Mouse (Mus musculus): ENCODE measurements around the gene Cdhr2.

The Cdhr2 gene

DNA sequence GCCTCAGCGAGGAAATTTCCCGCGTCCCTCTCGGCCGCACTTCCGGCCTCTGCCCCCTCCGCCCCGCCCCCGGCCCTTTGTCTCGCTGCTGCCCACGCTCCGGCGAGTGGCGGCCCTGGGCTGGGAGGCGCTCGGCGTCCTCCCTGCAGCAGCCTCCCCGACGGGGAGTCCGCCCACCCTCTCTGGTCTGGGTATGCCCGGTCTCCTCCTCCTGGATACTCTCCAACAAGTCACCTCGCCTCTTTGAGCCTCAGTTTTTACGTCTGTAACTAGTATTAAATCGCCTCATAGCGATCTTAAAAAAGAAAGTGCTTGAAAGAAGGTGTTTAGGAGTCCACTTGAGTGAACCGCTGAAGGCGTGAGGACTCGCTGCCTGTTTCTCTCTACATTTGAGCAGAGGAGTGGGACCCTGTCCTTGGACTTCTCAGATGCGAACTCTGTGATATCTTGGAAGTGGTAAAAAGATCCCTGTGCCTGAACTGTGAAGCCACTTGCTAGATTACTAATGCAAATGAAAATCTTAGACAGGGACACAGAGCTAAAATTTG, 48.7 kb downstream of the Cdhr2 start, which contains the start of gene Gprin1:
Gene Gprin1, minus strand, starts transcription at position 11 of the 548 bp plus-strand sequence.
- DNase-seq (ENCODE audit: low spot score): no peak

DNA sequence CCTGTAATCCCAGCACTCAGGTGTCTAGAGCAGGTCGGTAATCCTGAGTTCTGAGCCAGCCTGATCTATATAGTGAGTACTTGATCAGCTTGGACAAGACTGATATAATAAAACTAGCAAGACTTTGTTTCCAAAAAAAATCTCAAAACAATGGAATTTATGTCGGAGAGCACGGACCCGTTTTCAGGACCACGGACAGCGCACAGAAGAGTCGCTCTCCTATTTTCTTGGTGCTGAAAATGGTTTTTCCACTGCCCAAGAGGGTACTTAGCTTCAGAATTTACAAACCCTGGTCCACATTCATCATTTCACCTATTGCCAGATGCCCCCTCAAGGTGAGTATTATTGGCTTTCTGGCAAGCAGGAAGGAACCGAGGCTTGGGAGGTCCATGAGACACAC, 49.4 kb downstream of the Cdhr2 start:
- peak; percentile 64 for DNase-seq (ENCODE audit: low spot score)

DNA sequence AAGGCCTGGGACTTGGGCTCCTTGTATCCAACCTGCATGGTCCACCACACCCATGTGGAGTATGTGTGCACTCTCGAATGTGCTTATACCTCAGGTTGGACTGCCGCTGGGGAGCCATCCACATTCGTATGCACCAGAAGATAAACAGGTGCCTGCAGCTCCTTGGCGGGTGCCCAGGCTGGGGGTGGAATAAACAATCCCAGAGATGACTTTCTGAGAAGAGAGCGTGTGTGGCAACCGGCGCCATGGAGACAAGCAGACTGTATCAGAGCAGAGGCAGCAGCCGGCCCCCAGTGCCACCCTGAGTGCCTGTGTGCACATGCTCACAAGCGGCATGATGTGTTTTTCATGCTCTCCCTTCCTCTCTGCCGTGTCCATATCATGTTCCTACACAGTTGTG, 51.4 kb downstream of the Cdhr2 start:
- DNase-seq (ENCODE audit: low spot score): no peak

DNA sequence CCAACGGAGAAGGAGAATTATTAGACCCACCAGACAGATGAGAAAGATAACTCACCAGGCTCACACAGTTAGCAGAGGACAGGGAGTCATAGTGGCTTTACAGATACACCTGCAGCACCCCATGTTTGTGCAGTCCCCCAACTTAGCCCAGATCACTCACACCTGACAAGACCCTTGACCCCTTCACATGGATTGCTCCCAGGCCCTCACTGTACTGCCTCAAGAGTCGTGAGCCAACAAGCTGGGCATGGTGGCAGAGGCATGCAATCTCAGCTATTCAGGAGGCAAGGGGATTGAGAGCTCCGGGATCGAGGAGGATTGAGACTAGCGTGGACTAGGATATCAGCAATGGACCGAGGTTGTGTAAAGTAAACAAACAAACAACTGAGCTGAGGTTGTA, 52.5 kb downstream of the Cdhr2 start:
- no peak for DNase-seq (ENCODE audit: low spot score)

DNA sequence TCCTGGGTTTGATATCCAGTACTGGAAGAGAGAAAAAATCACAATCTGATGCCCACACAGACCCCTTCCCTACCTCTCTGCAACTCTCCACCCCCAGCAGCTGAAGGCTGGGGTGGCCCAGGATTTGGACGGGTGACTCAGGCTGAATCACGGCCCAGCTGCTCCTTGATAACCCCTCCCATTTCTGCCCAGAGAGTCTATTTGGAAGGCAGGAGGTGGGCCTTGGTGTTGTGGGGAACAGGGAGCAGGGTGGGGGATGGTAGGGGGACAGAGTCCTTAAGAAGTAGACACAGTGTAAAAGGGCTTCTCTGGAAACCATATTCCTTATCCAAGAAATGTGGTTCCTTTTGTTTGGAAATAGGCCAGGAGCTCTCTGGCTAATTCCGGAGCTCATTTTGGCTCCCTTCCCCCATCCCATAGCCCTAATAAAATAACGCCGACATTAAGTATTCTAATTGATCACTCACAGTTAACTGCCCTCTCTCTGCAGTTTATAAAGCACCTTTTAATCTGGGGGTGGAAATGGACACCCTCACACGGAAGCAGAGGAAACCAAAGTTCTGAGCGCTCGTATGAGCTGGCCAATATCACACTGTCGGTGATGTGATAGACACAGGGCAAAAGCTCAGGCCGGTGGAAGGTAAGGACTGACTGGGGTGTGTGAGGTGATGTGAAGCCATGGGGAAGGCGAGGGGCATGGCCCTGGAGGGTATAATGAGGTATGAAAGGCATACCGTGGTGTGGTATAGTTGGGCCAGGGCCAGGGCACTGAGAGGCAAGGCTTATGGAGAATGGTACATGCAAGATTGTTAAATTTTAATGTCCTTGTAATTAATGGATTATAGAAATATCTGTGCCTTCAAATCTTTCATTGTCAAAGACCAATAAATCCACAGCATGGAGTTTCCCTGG, 53.2 kb downstream of the Cdhr2 start:
- DNase-seq (ENCODE audit: low spot score): no peak

DNA sequence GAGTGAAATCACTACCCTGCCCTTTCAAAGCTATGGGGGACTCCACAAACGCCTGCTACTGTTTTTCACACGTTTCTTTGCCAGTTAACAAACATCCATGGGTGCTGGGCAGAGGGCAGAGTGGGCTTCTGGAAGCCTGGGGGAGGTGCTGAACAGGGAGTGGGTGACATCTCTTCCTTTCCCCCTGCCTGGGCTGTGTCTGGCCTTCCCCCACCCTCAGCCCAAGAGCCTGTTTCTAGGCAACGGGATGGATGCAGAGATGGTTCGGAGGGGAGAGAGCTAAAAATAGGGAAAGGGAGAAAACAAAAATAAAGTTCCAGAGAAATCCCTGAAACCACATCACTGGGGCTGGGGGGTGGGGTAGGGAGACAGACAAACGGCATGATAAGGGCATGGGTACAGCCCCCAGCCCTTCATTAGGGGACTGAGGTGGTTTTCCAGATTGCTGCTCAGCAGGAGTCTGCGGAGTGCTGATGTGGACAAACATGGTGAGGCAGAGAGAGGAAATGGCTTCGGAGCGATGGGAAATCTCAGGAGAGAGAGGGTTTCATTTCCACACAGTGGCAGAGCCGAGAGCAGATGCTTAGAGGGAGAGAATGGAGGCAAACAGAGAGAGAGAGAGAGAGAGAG, 54.1 kb downstream of the Cdhr2 start:
- no peak for DNase-seq (ENCODE audit: low spot score)

DNA sequence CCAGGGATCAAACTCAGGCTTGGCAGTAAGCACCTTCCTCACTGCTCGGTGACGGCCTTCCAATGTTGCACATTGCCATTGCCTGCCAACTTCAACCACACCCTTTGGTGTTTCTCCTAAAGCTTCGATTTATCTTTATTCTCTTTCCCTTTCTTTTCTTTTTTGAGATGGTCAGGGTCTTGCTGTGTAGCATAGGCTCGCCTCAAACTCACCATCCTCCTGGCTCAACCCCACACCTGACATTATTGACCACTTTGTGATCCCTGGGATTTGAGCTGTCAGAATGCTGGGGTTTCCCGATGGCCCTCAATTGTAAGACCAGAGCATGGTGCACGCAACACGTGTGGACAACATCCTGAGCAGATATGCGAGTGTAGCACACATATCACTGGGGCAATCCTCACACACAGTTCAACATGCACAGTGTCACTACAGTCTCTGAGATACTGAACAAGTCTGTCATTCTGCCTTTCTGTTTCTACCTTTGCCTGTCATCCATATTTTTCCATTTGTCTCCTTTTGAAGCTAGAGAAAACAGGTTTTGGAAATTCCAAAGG, 55.0 kb downstream of the Cdhr2 start:
- no peak for DNase-seq (ENCODE audit: low spot score)

DNA sequence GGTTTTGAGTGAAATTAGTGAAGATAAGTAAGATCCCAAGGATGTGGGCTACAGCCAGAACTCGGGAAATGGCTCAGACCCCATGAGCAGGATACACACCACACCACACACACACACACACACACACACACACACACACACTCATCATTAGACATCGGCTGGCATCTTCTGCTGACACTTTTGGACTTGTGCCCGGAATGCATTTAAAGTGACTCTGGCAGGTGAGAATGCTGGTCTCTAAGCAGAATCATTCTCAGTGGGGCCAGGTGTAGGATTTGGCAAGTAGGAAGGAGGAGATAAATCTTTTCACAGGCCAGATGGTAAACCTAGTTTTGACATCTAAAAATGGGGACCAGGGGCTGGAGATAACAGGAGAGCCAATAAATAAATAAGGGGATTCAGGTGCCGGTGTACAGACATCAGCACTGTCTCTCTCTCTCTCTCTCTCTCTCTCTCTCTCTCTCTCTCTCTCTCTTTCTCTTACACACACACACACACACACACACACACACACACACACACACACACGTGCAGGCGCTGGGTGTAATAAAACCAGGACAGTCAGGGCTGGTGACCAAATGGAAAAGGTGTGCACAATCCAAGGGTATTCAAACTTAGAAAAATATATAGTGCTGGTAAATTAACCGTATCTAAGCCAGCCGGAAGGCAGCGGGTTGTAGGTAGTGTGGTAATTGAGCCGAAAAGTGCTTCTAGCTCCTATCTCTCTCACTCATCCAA, 56.0 kb downstream of the Cdhr2 start:
- DNase-seq (ENCODE audit: low spot score): no peak

DNA sequence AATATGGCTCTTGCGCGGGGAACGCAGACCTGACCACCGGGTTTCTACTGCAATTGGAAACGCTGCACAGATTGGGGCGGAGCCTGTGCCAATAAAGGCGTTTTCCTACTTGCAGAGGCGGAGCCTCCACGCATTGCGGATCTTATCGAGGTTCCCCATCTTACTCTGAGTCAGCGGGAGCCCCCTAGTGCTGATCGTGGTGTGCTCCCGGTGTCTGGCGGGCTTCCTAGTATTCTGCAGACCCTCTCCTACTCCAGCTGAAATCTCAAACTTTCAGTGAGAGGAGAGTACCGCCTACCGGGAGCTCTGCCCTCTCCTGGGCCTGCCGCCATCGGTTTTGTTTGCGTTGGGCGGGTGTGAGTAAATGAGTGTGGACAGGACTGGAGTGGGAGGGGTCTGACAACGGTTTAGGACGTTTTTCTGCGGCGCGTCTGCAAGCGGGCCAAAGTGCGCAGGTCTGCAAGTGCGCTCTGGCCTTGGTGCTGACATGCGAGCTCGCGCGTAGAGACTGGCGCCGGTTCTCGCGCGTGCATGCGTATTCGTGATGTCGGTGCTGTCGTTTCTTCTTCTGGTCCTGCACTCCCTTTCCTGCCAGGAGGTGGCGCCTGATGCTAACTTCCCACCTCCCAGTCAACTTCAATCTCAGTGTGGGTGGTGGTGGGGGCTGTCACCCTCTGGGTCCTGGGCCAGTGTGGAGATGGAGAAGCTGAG, 56.9 kb downstream of the Cdhr2 start:
- peak; percentile 35 for DNase-seq (ENCODE audit: low spot score)

DNA sequence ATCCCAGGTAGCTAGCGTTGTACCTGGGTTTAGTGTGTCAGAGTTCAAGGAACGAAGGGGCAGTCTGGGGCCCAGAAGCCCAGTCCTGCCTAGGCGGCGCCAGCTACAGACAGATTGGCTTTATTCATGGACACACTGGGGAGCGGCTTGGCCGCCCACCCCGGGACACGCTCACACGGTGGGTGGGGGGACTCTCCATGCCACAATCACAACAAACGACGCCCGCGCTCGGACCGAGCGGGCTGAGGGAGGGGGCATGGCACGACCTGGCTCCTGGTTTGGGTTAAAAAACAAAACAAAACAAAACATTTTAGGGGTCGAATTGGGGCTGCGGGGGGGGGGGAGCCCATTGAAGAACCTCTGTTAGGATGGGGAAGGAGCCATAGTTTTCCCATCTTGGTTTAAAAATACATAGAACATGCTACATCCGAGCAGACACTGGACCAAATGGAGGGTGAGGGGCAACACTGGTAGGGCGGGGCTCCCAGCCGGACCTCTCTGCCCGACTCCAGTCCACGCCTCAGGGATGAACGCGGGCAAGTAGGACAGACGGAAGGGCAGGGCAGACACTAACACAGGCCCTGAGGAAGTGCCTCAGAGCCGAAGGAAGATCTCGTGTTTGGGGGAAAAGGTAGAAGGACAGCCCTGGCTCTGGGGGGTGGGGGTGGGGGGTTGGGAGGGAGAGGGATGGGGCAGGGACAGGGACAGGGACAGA, 57.7 kb downstream of the Cdhr2 start:
- no peak for DNase-seq (ENCODE audit: low spot score)

DNA sequence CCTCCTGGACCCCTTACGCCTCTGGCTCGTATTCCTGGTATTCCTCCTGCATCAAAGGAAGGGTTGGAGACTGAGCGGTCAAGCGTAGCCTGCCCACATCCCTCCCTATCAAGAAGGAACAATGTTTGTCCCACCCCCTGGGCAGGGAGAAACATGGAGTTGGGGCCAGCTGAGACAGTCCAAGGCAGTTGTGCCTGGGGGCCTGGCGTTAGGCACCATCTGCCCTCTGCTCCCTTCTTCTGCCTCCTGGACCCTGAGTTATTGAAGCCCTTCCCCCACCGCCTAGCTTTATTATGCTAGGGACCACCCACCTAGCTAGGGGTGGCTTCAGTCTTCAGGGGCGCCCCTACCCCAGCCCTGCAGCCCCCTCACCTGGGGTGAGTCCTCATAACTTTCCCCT, 58.2 kb downstream of the Cdhr2 start:
- DNase-seq (ENCODE audit: low spot score): no peak

DNA sequence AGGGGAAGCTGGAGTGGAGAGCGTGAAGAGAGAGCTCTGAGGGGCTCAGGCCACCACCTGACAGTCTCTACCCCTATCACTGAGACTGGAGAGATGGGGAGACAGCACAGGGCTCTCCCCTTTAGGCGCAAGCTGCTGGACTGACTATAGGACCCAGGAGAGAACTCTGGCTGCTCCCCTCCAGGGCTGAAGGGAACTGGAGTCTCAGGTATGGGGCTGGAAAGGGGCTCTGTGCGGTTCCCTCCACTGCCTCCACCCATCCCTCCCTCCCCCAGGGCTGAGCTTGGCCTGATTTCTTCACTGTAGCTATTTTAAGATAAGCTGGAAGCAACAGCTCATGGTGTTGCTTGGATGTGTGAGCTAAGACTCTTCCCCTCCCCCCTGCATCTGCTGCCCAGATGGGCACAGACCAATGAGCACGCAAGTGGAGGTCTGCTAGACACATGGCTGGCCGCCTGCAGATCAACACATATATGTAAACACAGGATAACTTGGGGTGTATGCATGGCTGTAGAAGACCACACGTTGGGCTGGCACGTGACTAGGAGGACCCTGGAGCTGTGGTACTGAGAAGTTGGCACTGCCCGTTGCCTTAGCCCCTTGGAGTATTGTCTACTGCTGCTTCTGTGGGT, 59.0 kb downstream of the Cdhr2 start:
- peak; percentile 42 for DNase-seq (ENCODE audit: low spot score)

DNA sequence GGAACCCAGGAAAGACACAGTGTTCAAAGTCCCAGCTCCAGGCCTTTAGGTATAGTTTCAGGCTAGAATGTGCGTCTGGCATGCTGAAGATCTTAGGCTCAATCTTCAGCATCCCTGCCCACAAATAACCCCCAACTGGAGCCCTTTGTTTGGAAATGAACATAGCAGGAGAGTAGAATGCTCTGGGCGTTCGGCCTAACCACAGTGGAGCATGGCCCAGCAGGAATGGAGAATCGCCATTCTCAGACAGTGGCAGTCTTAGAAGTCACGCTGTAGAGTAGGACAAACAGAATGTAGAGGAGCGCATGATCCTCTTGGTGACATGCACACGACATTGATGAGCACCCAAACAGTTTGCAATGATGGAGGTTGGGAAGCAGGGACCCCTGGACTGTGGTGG, 59.6 kb downstream of the Cdhr2 start:
- no peak for DNase-seq (ENCODE audit: low spot score)

DNA sequence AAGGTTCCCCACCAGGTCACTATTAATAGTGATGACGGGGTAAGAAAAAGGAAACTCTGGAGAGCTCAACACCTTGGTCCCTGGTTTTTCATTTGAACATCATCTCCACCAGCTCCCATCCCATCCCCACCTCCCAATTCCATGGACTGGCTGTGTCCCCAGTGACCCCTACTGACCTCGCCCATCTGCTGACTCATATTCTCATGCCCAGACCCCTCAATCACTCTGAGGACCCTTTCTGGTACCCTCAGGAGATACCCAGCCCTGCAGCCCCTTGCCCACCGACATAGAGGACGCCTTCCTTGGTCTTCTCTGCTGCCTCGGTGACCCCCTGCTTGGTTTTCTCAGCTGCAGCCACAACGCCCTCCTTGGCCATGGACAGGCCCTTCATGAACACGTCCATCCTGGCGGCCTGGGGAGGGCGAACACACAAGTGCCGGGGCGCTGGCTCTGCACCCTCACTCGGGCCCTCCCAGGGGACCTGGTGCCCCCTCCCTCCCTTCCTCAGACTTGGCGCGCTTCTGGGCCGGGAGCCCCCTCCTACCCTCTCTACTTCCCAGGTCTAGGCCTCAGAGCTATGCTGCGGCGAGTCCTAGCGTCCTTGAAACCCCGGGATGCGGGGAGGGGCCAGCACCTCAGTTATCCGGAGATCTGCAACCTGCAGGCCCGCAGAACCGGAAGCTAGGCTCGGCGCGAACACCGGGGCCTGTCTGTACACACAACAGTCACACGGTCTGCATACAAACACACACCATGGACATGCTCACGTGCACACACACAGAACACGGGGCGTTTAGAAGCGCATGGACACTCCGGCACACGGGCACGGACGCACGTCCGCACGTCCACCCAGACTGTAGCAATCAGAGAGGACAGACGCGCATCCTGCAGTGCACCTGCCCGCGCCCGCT, 64.3 kb downstream of the Cdhr2 start:
- no peak for DNase-seq (ENCODE audit: low spot score)

DNA sequence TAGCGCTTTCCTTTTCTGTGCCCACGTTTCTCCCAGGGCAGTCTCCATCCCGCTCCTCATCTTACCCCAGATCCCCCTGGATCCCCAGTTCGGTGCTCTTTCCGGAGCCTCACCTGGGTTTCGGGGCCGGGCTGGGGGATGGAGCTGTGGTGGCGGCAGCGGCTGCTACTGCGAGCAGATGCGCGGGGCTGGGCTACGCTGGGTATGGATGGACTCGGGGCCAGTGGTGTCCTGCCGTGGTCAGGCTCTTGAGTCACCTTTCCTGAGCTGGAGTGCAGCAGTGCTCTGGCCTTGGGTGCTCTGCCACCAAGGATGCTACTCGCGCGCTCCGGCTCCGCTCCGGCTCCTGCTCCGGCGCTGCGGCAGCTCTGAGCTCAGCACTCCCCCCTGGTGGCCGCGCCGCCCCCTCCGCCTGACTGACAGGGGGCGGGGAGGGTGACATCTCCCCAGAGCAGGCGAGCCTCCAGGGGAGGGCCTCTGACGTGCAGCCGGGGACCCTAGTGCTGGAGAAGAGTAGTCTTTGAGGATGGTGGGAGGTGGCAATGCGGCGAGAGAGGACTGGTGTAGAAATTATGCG, 65.0 kb downstream of the Cdhr2 start, which contains the start of gene Sncb:
Gene Sncb, minus strand, starts transcription at position 404 of the 577 bp plus-strand sequence.
- no peak for DNase-seq (ENCODE audit: low spot score)

DNA sequence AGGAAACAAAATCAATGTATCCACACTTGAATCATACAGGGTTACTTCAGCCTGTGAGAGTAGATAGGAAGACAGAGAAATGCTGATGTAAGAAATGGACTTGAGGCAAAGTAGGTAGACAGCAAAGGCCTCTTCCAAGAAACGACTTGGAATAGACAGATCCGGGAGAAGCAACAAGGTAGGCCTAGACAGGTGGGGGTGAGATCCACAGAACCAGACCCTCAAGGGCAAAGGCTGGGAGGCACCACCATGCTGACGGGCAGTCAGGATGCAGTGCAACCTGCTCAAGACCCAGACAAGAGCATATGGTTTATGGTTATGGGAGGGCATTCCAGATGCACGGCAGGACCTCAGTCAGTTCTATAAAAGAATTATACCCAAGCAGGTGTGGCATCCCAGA, 65.8 kb downstream of the Cdhr2 start:
- no peak for DNase-seq (ENCODE audit: low spot score)

DNA sequence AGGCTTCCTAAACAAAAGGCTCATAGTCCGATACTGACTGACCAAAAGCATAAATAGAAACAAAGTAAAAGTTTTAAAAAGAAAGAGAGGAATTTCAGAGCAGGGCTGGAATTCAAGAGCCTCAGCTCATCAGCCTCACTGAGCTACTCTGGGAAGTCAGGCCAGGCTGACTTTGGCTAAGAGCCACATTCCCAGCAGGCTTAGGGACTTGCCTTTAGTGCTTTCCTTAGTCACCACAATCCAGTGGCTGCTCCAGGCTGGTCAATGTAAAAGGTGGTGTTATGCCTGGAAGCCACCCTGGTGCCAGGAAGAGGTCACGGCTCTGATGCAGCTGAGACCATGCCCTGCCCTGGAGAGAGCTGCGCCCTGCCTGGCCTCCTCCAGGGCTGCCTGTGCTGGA, 79.3 kb downstream of the Cdhr2 start:
- peak; percentile 82 for DNase-seq (ENCODE audit: low spot score)

DNA sequence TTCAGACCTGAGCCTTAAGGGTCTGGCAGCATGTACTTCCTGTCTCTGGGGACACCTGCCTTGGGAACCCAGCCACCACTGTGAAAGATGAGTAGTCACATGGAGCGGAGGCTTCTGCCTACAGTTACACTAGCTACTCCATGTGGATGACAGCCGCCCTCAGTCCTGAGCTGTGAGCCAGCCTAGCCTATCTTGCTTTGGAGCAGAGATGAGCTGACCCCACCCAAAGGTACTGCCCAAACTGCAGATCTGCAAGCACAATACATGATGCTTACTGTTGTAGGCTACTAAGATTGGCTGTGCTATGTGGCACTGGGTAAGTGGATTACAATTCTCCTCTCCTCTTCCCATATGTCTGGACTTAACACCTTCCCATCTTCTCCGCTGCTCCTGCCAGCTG, 79.8 kb downstream of the Cdhr2 start:
- no peak for DNase-seq (ENCODE audit: low spot score)

DNA sequence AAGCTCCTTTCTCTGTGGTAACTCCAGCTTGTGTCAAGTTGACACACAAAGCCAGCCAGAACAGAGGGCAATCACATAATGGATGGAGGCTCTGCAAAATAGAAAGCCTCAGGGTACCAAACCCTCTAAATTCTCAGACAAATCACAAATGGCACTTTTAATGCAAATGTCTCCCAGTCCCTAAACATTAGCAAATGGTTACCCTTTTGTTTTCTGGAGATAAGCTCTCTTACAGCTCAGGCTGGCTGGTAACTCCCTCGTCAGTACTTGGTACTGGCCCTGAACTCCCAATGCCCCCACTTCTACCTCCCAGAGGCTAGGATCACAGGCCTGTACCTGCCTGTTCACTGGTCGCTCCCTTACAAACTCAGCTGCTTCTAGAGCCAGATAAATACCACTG, 82.0 kb downstream of the Cdhr2 start:
- no peak for DNase-seq (ENCODE audit: low spot score)
